Mouse (Mus musculus): ENCODE measurements around the gene Astn2.

- no peak for TF ChIP-seq CTCF (IDR thresholded peaks at IDR 0.05; ENCODE audit: low read depth, low read length)
- no peak for TF ChIP-seq POLR2A (IDR thresholded peaks at IDR 0.05; ENCODE audit: borderline replicate concordance, low read depth, low read length)
Observed at GRCm38 (mm10) chr4:65976251-65976650, 428.2 kb downstream of the Astn2 start.
